ENCODE assay signal across 8 mouse cellular contexts in the genomic region with DNA sequence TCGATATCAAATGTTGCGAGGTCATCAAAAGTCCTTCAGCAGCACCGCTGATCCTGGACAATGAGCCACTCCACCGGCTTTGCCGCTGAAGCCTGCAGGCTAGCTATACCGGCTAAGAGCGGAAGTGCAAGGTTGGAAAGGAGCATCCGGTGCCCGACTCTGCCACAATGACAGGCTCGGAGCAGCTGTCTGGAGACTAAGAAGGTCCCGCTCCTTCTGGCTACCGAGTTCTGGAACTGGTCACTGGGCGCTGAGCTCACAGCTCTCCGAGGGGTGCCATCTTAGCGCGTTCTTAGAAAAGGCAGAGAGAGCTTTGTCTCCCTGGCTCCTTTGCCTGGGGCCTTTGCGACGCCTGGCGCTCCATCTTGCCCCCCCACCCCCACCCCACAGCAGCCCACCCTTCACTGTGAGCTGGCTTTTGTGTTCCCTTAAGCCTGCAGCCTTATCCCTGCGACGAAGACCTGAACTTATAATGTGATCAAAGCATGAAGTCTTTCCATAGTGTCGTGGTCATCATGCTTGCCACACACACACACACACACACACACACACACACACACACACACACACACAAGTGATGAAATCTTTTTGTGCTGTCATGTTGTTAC. TPM values are rescaled to one million over a fixed set of nuclear protein-coding genes. Genes with fewer than 3 reads are reported as not detected.
DNase-seq lines count a peak whose midpoint lies in the region; ATAC-seq lines count a peak whose summit lies in the region.

No protein-coding gene starts in this region.

- peak overlapping the region; percentile 54 for H3K9ac ChIP-seq in forebrain, embryonic 16.5 days (replicated peaks; ENCODE audit: low read depth, low read length)
- peak overlapping the region; percentile 72 for H3K9ac ChIP-seq in midbrain, embryonic 11.5 days (ENCODE audit: low read length)

- 4% methylated on average over 22 of the region's 22 CpGs for WGBS in forebrain, embryonic 16.5 days
- WGBS in midbrain, embryonic 11.5 days, result 7% methylated on average over 22 of the region's 22 CpGs

- peak; percentile 21; the same call in 1 of the 2 replicates for ATAC-seq in forebrain, embryonic 16.5 days
- ATAC-seq in midbrain, embryonic 11.5 days (ENCODE audit: low FRiP score), result peak; percentile 75

- DNase-seq in adrenal gland, adult 2 months, result peak; percentile 39
- no peak for DNase-seq in adrenal gland, adult 18-20 months (ENCODE audit: low spot score in 2 of 2)
- DNase-seq in MN1 (ENCODE audit: low spot score), result peak; percentile 75
- peak; percentile 35 to 55 for DNase-seq in kidney, postnatal 36 days
- DNase-seq in midbrain, embryonic 11.5 days (ENCODE audit: low spot score, missing footprints), result peak; percentile 97
- DNase-seq in thymus, postnatal 14 days, result peak; percentile 73
- no peak for DNase-seq in ovary, postnatal 14 days (ENCODE audit: low spot score)

- H3K4me3 ChIP-seq in forebrain, embryonic 16.5 days (replicated peaks; ENCODE audit: low read length), result peak overlapping the region; percentile 27
- peak overlapping the region; percentile 29 for H3K4me3 ChIP-seq in midbrain, embryonic 11.5 days (ENCODE audit: low read depth, low read length)

- H3K4me1 ChIP-seq in forebrain, embryonic 16.5 days (replicated peaks; ENCODE audit: control insufficient read depth, insufficient read depth, low read length), result peaks cover 23% of the 10 kb centered on the region
- peaks cover 12% of the 10 kb centered on the region for H3K4me1 ChIP-seq in midbrain, embryonic 11.5 days (ENCODE audit: control insufficient read depth, insufficient read depth, low read length)

- H3K9me3 ChIP-seq in forebrain, embryonic 16.5 days (ENCODE audit: control insufficient read depth, low read length), result no peaks in the 10 kb centered on the region
- H3K9me3 ChIP-seq in midbrain, embryonic 11.5 days (ENCODE audit: control insufficient read depth, low read length), result no peaks in the 10 kb centered on the region

- no peaks in the 10 kb centered on the region for H3K36me3 ChIP-seq in forebrain, embryonic 16.5 days (ENCODE audit: control insufficient read depth, insufficient read depth)
- no peaks in the 10 kb centered on the region for H3K36me3 ChIP-seq in midbrain, embryonic 11.5 days (ENCODE audit: control insufficient read depth, insufficient read depth, low read length)

- peak overlapping the region; percentile 20; the same call in 1 of the 2 replicates for H3K27ac ChIP-seq in forebrain, embryonic 16.5 days (ENCODE audit: low read length)
- H3K27ac ChIP-seq in midbrain, embryonic 11.5 days (ENCODE audit: low read depth, low read length), result peak overlapping the region; percentile 68

- no peaks in the 10 kb centered on the region for H3K27me3 ChIP-seq in forebrain, embryonic 16.5 days (replicated peaks; ENCODE audit: control insufficient read depth, insufficient read depth, low read length)
- H3K27me3 ChIP-seq in midbrain, embryonic 11.5 days (ENCODE audit: control insufficient read depth, insufficient read depth, low read length), result no peaks in the 10 kb centered on the region

- peak overlapping the region; percentile 48 for H3K4me2 ChIP-seq in forebrain, embryonic 16.5 days (ENCODE audit: low read length)
- H3K4me2 ChIP-seq in midbrain, embryonic 11.5 days, result peak overlapping the region; percentile 53

RNA-seq across cellular contexts. Expression of gene Lta4h, which starts 22.2 kb away (rescaled TPM):
- 10 to 100 TPM; 57.5 to 62.4 TPM for total RNA-seq in adrenal gland, adult 2 months (2021)
- polyA plus RNA-seq in adrenal gland, adult 2 months (2012; rRNA removed), result 71.2 and 83.1 TPM in 2 replicates
- 10 to 100 TPM; 53.0 to 55.9 TPM for total RNA-seq in adrenal gland, adult 18-20 months (2021)
- 104 and 108 TPM in 2 replicates for polyA plus RNA-seq in forebrain, embryonic 16.5 days (2015; fragmentation: Nextera tagmentation; extraction: Ambion mirVana)
- 172 and 190 TPM in 2 replicates for polyA plus RNA-seq in midbrain, embryonic 11.5 days (2014; fragmentation: Nextera tagmentation; extraction: Ambion mirVana)

RNA-seq across cellular contexts. Expression of gene Hal, which starts 57.5 kb away (rescaled TPM):
- total RNA-seq in adrenal gland, adult 2 months (2021), result under 1 TPM; 0.14 to 0.75 TPM
- polyA plus RNA-seq in adrenal gland, adult 2 months (2012; rRNA removed), result 0.15 and 1.4 TPM in 2 replicates
- total RNA-seq in adrenal gland, adult 18-20 months (2021), result under 1 TPM; 0.26 to 0.56 TPM
- 0.13 TPM in 1 of 2 replicates, not detected in the other for polyA plus RNA-seq in forebrain, embryonic 16.5 days (2015; fragmentation: Nextera tagmentation; extraction: Ambion mirVana)
- 0.10 TPM in 1 of 2 replicates, not detected in the other for polyA plus RNA-seq in midbrain, embryonic 11.5 days (2014; fragmentation: Nextera tagmentation; extraction: Ambion mirVana)

Comparison
In these comparisons a context has a peak if more than half of its experiments do, and no peak if none do; other contexts are left out.
1. DNase-seq: peak in adrenal gland, adult 2 months (single experiment), MN1 (single experiment), kidney, postnatal 36 days (2 of 2), midbrain, embryonic 11.5 days (single experiment) and thymus, postnatal 14 days (single experiment); none in adrenal gland, adult 18-20 months (0 of 2) and ovary, postnatal 14 days (single experiment).